Mouse (Mus musculus): Measurements from ENCODE around the gene Enpp3.
"Not testable (repeated sequence)": the region's sequence is repeated elsewhere in the genome, so short reads cannot be mapped to it uniquely, and the experiment has no call there.

Gene Enpp3

DNA sequence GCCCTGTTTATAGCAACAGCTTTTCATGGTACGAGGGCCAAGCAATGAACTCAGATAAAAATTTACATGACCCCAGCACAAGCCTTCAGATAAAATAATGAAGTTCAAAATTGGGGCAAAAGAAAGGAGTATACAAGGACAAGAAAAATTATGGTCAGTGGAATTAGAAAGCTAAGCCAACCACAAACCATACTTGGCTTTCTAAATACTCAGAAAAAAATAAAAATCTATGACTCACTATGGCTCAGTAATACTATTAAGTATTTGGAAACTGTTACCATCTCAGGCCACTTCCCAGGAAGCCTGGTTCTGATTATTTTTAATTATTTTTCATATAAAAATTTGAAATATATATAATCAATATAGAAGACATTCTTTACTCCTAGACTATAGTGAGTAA is 19.8 kb downstream of the Enpp3 start:
- DNase-seq = no peak

DNA sequence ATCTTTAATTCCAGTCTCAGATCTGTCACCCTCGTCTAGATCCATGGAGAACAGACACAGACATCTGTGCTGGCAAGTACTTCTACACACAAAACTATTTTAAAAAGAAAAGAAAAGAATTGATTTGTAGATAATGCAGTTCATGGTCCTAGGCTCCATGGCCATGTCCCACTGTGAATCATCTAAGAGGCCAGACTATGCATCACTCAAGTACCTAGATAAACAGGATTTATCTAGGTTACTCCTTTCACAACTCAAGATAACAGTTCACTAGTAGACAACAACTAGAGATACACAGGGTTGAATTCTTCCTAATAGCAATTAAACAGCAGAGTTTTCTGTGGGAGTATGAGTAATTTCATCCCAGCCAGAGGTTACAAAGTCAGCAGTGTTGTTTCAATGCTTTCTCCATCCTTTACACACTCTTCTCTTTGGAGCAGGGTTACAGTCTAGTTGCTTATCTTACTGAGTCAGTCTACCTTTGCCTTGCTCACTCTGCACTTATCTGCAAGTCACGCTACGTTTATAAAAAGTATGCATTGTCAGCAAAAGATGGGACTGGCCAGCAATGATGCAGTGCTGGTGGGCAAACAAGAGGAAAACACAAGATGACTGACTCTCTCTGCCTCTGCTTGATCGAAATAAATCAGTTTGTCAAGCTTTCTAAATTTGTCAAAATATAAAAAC is 20.5 kb downstream of the Enpp3 start:
- DNase-seq = no peak

GRCm38 (mm10) chr10:24819526-24819925 is 23.1 kb downstream of the Enpp3 start:
- DNase-seq = no peak

- peak; percentile 26 for DNase-seq
These were observed 32.0 kb downstream of the Enpp3 start for GRCm38 (mm10) chr10:24810639-24811038.

- no peak for DNase-seq
These were observed 35.9 kb downstream of the Enpp3 start for GRCm38 (mm10) chr10:24806756-24807155.

GRCm38 (mm10) chr10:24805876-24806275 is 36.7 kb downstream of the Enpp3 start:
- DNase-seq = no peak

DNA sequence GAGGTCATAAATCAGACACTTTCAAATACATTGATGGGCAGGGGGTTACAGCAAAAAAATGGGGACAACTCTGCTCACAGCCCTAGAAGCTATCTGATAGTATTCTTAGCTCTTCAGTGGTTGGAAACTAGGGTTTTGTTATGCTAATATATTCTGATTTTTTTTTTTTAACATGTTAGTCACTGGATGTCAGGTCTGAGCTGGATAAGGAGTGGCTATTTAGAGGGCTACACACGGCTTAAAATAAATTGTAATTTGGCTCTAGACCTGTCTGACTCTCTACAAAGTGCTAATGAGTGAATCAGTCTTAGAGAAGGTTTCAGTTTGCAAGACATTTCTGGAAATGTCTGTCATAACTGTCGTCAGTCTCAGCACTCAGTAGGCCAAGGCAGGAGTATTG is 37.5 kb downstream of the Enpp3 start:
- no peak for DNase-seq

- not testable (repeated sequence) for DNase-seq
These were observed 39.8 kb downstream of the Enpp3 start for GRCm38 (mm10) chr10:24802742-24803244.

- no peak for DNase-seq
These were observed 40.8 kb downstream of the Enpp3 start for GRCm38 (mm10) chr10:24801796-24802195.

GRCm38 (mm10) chr10:24797246-24797645 is 45.4 kb downstream of the Enpp3 start:
- peak; percentile 68 for DNase-seq

DNA sequence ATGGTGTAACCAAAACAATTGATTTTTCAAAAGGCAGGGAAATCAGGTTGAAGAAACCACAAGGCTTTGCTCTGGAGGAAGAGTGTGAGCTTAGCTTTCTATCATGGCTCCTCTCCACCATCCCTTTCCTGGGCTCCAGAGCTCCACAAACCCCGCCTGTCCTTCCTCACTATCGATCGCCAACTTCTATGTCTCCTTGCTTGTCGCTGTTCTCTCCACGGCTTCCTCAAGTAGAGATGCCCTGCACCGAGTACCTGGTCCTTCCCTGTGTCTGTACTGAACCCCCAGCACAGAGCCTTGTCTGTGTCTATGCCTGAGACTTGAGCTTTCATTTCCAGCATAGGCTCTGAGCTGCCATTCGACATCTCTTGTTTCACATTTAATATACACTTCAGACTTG is 49.9 kb downstream of the Enpp3 start:
- no peak for DNase-seq

GRCm38 (mm10) chr10:24789747-24790545 is 52.7 kb downstream of the Enpp3 start:
- DNase-seq = peak; percentile 52

- DNase-seq = no peak
These were observed 57.3 kb downstream of the Enpp3 start for GRCm38 (mm10) chr10:24785345-24785744.

GRCm38 (mm10) chr10:24784624-24785276 is 57.9 kb downstream of the Enpp3 start:
- no peak for DNase-seq

- no peak for DNase-seq
These were observed 58.7 kb downstream of the Enpp3 start for GRCm38 (mm10) chr10:24783946-24784345.

- DNase-seq = no peak
These were observed 64.0 kb downstream of the Enpp3 start for GRCm38 (mm10) chr10:24778643-24779020.

- DNase-seq = peak; percentile 12
These were observed 64.5 kb downstream of the Enpp3 start for GRCm38 (mm10) chr10:24777916-24778642.

GRCm38 (mm10) chr10:24769496-24769895 is 73.1 kb downstream of the Enpp3 start:
- no peak for DNase-seq

GRCm38 (mm10) chr10:24767695-24768094 is 74.9 kb downstream of the Enpp3 start:
- DNase-seq = no peak

DNA sequence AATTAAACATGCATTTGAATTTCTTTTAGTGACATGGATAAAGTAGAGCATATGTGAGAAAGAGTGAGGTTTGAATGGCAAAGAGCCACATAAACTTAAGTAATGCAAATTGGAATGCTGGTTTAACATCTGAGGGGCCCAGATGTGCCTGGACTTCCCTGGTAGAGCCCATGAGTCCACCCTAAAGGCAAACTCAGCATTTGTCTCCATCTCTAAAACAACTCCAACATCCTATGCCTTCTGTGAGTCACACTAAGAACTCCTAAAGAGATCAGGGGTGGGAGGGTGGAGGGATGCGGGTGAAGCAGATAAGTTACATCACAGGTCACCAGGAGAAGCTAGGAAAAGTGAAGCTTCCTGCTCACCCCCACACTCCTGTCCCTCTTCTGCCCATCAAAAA is 76.6 kb downstream of the Enpp3 start:
- no peak for DNase-seq

- no peak for DNase-seq
These were observed 77.4 kb downstream of the Enpp3 start for GRCm38 (mm10) chr10:24765151-24765755.

DNA sequence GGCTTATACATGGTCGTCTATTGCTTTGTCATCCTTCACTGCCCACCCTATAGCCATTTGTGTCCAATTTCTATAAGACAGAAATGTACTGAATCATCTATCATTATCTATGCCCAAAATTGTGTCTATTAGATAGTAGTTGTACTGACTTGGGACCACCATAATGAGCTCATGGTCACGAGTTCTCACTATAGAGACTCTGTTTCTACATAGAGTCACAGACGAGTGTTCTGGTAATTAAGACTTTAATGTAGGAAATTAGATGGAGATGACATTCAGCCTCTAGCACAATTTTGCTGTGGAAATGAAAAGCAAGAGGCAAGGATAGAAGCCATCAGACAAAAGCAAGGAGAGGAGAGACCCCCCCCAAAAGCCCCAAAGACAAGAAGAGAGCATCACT is 78.0 kb downstream of the Enpp3 start:
- no peak for DNase-seq

DNA sequence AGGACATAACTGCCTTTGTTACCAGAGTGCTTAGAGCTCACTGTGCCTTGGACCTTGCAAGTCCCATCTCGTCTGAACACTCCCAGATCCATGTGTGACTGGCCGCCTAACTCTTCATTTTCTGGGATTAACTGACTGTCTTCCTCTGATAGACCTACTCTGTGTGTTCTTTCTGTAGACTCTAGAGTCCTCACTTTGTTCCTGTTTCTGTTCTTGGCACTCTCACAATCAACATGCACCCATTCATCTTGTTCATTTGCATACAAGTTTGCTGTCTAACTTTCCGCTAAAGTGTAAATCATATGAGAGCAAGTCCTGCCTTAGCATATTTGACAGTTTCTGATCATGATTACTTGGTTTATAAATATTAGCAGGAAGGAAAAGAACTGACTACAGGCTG is 79.4 kb downstream of the Enpp3 start:
- no peak for DNase-seq
